Mouse (Mus musculus) B cell, adult (primary cell): Measurements from ENCODE around the gene Arl16. TPM values are rescaled to one million over a fixed set of nuclear protein-coding genes. Genes with fewer than 3 reads are reported as not detected.

ENCODE experiments used
- total RNA-seq: library from RNA; stranded (reverse); gene quantifications from 4 replicates; pipeline ENCODE4 v1.2.4, GENCODE M21; 2023; ENCODE audit not compliant: inconsistent age

Arl16 gene
- 10.4 to 13.5 TPM (median 11.1 TPM) in 4 replicates for total RNA-seq

DNA sequence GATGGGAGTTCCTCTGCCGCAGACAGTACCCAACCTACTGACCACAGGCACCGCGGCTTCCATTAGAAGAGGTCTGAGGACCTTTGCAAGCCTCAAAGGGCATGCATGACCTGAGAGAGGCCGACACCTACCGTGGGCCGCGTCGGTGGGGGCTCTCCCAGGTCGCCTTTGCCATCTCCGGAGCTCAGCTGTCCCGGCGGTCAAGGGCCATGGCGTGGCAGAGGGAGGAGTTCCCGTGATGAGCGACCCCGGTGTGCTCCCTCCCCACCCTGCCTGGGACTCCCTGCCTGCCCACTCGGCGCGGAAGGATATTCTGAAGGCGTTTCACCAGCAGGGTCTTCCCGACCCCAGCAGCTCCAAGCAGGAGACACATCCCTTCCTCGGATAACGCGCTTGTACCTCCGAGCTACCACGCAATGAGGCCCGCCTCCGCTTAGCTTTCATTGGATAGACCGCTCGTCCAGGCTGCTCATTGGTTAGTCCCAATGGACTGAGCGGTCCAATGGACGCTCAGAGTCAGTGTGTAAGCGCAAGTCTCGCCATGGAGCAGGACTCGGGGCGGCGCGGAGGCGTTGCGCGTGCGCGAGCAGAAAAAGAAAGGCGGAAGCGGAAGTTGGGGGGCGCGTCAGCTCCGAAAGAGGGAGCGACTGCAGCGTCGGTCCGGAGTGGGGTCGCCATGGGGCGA is at the start of gene Arl16:
Arl16 (minus strand) TSS at position 557 of the 685 bp plus-strand sequence.

GRCm38 (mm10) chr11:120491317-120492023 is 24.1 kb upstream of the Arl16 start, which contains the start of gene Slc25a10:
Slc25a10 (plus strand) TSS chr11:120491840.

GRCm38 (mm10) chr11:120484265-120484981 is 17.0 kb upstream of the Arl16 start, which contains the start of gene Mrpl12:
Mrpl12 (plus strand) TSS chr11:120484613.

GRCm38 (mm10) chr11:120457772-120458751 is 9.3 kb downstream of the Arl16 start, which contains the start of the genes Oxld1 and Ccdc137:
Oxld1 (minus strand) TSS chr11:120458068.
Ccdc137 (plus strand) TSS chr11:120458115.

GRCm38 (mm10) chr11:120453306-120453705 is 14.1 kb downstream of the Arl16 start, which contains the start of gene Pde6g:
Pde6g (minus strand) TSS chr11:120453500.

DNA sequence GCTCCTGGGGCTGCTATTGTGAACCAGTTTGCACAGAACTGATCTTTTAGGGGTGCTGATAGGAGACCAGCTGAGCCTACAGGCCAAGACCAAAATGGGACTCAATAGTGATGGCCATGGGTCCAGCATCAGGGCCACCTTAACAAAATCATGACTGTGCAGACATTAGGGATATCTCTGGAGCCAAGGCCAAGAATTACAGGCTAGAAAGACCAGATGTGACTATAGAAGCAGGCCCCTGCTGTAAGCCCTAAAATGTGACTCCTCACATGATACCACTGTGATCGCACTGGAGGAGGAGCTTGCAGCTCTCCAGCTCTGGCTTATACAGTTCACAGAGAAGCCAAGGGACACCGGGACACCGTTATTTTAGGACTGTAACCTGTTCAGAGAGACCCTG is 25.1 kb downstream of the Arl16 start, which contains the start of gene Tspan10:
Tspan10 (plus strand) TSS at position 301 of the 400 bp plus-strand sequence.

DNA sequence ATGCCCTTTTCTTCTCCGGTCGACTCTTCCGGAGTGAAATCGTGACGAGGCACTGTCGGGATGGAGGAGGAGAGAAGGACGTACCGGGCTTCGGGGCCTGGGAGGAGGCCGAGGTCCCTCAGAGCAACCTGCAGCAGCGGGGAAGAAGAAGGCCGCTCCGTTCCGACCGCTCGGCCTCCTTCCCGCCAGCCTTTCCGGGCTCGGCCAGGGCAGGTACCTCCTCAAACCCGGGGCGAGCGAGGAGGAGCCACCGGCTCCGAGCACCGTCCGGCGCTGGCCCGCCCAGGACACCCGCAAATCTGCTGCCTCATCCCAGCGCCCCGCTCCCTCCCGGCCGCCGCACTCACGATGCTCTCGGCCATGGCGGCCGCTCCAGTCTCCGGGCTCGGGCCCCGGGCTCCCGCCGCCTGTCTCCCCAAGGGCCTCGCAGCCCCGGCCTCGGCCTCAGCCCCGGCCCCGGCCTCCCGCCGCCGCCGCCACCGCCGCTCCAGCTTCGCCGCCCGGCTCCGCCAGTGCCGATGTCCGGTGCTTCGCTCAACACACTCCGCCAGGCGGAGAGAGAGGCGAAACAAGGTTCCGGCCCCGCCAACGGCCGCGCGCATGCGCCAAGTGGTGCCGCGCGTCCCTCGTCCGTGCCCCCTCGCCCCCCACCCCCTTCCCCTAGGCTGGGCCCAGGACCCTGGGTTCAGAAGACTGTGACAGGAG is 30.1 kb downstream of the Arl16 start, which contains the start of gene Nploc4:
Nploc4 (minus strand) TSS at position 557 of the 705 bp plus-strand sequence.

Other genes with a start within 250 kb of the Arl16 start
- gene Bahcc1, start 234.7 kb downstream of the Arl16 start, total RNA-seq, result 0.03 to 0.78 TPM (median 0.25 TPM) in 4 replicates
- gene Actg1, start 119.1 kb downstream of the Arl16 start, total RNA-seq, result 1,255 to 1,296 TPM (median 1,289 TPM) in 4 replicates
- not detected in 4 replicates for gene Fscn2, start 106.1 kb downstream of the Arl16 start, total RNA-seq
- gene Faap100, start 88.8 kb downstream of the Arl16 start, total RNA-seq, result 18.9 to 24.4 TPM (median 19.5 TPM) in 4 replicates
- gene Nploc4, start 29.9 kb downstream of the Arl16 start, total RNA-seq, result 60.2 to 72.2 TPM (median 62.6 TPM) in 4 replicates
- gene Tspan10, start 25.0 kb downstream of the Arl16 start, total RNA-seq, result 19.3 to 55.6 TPM (median 19.3 TPM) in 3 of 4 replicates, not detected in the other
- 0.21 to 0.87 TPM in 2 of 4 replicates, not detected in the others for gene Pde6g, start 14.1 kb downstream of the Arl16 start, total RNA-seq
- gene Oxld1, start 9.5 kb downstream of the Arl16 start, total RNA-seq, result 3.7 to 11.0 TPM (median 7.5 TPM) in 4 replicates
- 34.0 to 41.8 TPM (median 36.3 TPM) in 4 replicates for gene Ccdc137, start 9.5 kb downstream of the Arl16 start, total RNA-seq
- 32.3 to 43.2 TPM (median 33.4 TPM) in 4 replicates for gene Mrpl12, start 17.0 kb upstream of the Arl16 start, total RNA-seq
- gene Slc25a10, start 24.2 kb upstream of the Arl16 start, total RNA-seq, result 10.5 to 14.5 TPM (median 12.3 TPM) in 4 replicates
- gene Gcgr, start 63.1 kb upstream of the Arl16 start, total RNA-seq, result not detected in 4 replicates
- gene Mcrip1, start 82.1 kb upstream of the Arl16 start, total RNA-seq, result 42.2 to 46.1 TPM (median 43.6 TPM) in 4 replicates
- gene Ppp1r27, start 83.5 kb upstream of the Arl16 start, total RNA-seq, result not detected in 4 replicates
- 141 to 162 TPM (median 155 TPM) in 4 replicates for gene P4hb, start 105.6 kb upstream of the Arl16 start, total RNA-seq
- 520 to 560 TPM (median 534 TPM) in 4 replicates for gene Arhgdia, start 114.0 kb upstream of the Arl16 start, total RNA-seq
- 127 to 143 TPM (median 137 TPM) in 4 replicates for gene Alyref, start 130.8 kb upstream of the Arl16 start, total RNA-seq
- gene Anapc11, start 130.8 kb upstream of the Arl16 start, total RNA-seq, result 45.7 to 57.2 TPM (median 47.4 TPM) in 4 replicates
- 1.1 to 3.0 TPM in 2 of 4 replicates, not detected in the others for gene Npb, start 140.9 kb upstream of the Arl16 start, total RNA-seq
- gene Pcyt2, start 150.3 kb upstream of the Arl16 start, total RNA-seq, result 96.0 to 113 TPM (median 107 TPM) in 4 replicates
- 114 to 130 TPM (median 118 TPM) in 4 replicates for gene Sirt7, start 157.6 kb upstream of the Arl16 start, total RNA-seq
- 57.2 to 69.2 TPM (median 65.4 TPM) in 4 replicates for gene Mafg, start 166.0 kb upstream of the Arl16 start, total RNA-seq
- gene Pycr1, start 176.2 kb upstream of the Arl16 start, total RNA-seq, result 0.96 to 1.9 TPM (median 1.0 TPM) in 4 replicates
- gene Myadml2, start 180.6 kb upstream of the Arl16 start, total RNA-seq, result 1.3 to 2.2 TPM in 2 of 4 replicates, not detected in the others
- not detected in 4 replicates for gene Notum, start 193.6 kb upstream of the Arl16 start, total RNA-seq
- gene Aspscr1, start 205.4 kb upstream of the Arl16 start, total RNA-seq, result 93.0 to 111 TPM (median 107 TPM) in 4 replicates
- 31.7 to 39.4 TPM (median 35.3 TPM) in 4 replicates for gene Cenpx, start 246.1 kb upstream of the Arl16 start, total RNA-seq
- 36.5 to 42.3 TPM (median 40.7 TPM) in 4 replicates for gene Lrrc45, start 246.3 kb upstream of the Arl16 start, total RNA-seq